Mouse (Mus musculus) liver, embryonic 13.5 days (tissue): ENCODE results near the gene Hus1. TPM values are rescaled to one million over a fixed set of nuclear protein-coding genes. Genes with fewer than 3 reads are reported as not detected.

Experiments
- ATAC-seq: fragments of 200-750 bp; cut with Nextera tagmentation; 2 replicates; pipeline ENCODE4 v1.8.0; 2017; ENCODE audit warnings: low read depth, mild to moderate bottlenecking, moderate number of reproducible peaks, moderate library complexity
- DNase-seq: peaks from one replicate; pipeline ENCODE4 v3.0.0; 2022
- H3K27ac ChIP-seq: fragments of 300-500 bp; sonication (generic); 2 replicates; pipeline ENCODE4 v1.5.1; 2015; ENCODE audit warnings: moderate library complexity, mild to moderate bottlenecking, inconsistent platforms
- H3K27me3 ChIP-seq: fragments of 300-500 bp; sonication (generic); 2 replicates; pipeline ENCODE4 v1.6.1; 2015; ENCODE audit warnings: mild to moderate bottlenecking, inconsistent platforms
- H3K36me3 ChIP-seq: fragments of 300-500 bp; sonication (generic); 2 replicates; pipeline ENCODE4 v1.6.1; 2015; ENCODE audit warnings: mild to moderate bottlenecking, inconsistent platforms
- H3K4me1 ChIP-seq: fragments of 300-500 bp; sonication (generic); replicated peaks from 2 replicates; pipeline ENCODE4 v1.6.1; 2015; ENCODE audit warnings: inconsistent platforms
- H3K4me2 ChIP-seq: fragments of 300-500 bp; sonication (generic); 2 replicates; pipeline ENCODE4 v1.6.1; 2015; ENCODE audit warnings: inconsistent platforms, mild to moderate bottlenecking, moderate library complexity
- H3K4me3 ChIP-seq: fragments of 300-500 bp; sonication (generic); replicated peaks from 2 replicates; pipeline ENCODE4 v1.5.1; 2015; ENCODE audit warnings: mild to moderate bottlenecking, inconsistent platforms
- H3K9ac ChIP-seq: fragments of 300-500 bp; sonication (generic); 2 replicates; pipeline ENCODE4 v1.6.1; 2015; ENCODE audit warnings: mild to moderate bottlenecking, inconsistent platforms
- H3K9me3 ChIP-seq: fragments of 300-500 bp; sonication (generic); replicated peaks from 2 replicates; pipeline ENCODE4 v1.6.1; 2016; ENCODE audit warnings: inconsistent platforms
- WGBS: fragments of 180-500 bp; shearing (Covaris S2); methylation state at CpG from one replicate; pipeline ENCODE4 v1.1.7; 2015; ENCODE audit not compliant: insufficient replicate concordance; 5-methylcytosine and 5-hydroxymethylcytosine counted together
- polyA plus RNA-seq: library from polyadenylated mRNA; unstranded; fragments of >200 nt; fragmentation: Nextera tagmentation; extraction: Ambion mirVana; gene quantifications from 2 replicates; pipeline ENCODE4 v1.2.1, GENCODE M21; 2015

The Hus1 gene
- polyA plus RNA-seq, 1 experiment from 2014 or later: 10.2 TPM

GRCm38 (mm10) chr11:9025211-9025610 lies 14.2 kb upstream of the Hus1 start:
- Histone ChIP-seq H3K27me3 (0 out of 2 replicates have a peak, but pooled peaks cover 2% of the 10 kb centered on the region), H3K9ac (no peak overlapping the region), H3K27ac (no peak overlapping the region), H3K4me2 (no peak overlapping the region), H3K4me1 (no peaks in the 10 kb centered on the region), H3K4me3 (no peak overlapping the region), H3K36me3 (no peaks in the 10 kb centered on the region), H3K9me3 (no peaks in the 10 kb centered on the region)
- ATAC-seq (no peak), DNase-seq (no peak)
- 58% methylated on average over 3 of the region's 3 CpGs for WGBS

GRCm38 (mm10) chr11:9024782-9025181 lies 13.8 kb upstream of the Hus1 start:
- H3K4me3 ChIP-seq: no peak overlapping the region
- DNase-seq (no peak), ATAC-seq (no peak)
- no peaks in the 10 kb centered on the region for H3K4me1 ChIP-seq
- no peak overlapping the region for H3K27ac ChIP-seq
- no peak overlapping the region for H3K9ac ChIP-seq
- 0 out of 2 replicates have a peak, but pooled peaks cover 2% of the 10 kb centered on the region for H3K27me3 ChIP-seq
- H3K9me3 ChIP-seq: no peaks in the 10 kb centered on the region
- H3K36me3 ChIP-seq: no peaks in the 10 kb centered on the region
- 51% methylated on average over 7 of the region's 7 CpGs for WGBS
- H3K4me2 ChIP-seq: no peak overlapping the region

- no peak overlapping the region for H3K4me3 ChIP-seq
- DNase-seq: no peak
- no peak overlapping the region for H3K27ac ChIP-seq
- H3K36me3 ChIP-seq: no peaks in the 10 kb centered on the region
- no peak for ATAC-seq
- H3K4me2 ChIP-seq: no peak overlapping the region
- H3K9ac ChIP-seq: no peak overlapping the region
- no peaks in the 10 kb centered on the region for H3K4me1 ChIP-seq
- 80% methylated on average over 5 of the region's 5 CpGs for WGBS
- H3K9me3 ChIP-seq: no peaks in the 10 kb centered on the region
- 0 out of 2 replicates have a peak, but pooled peaks cover 2% of the 10 kb centered on the region for H3K27me3 ChIP-seq
These were observed 9.2 kb upstream of the Hus1 start for GRCm38 (mm10) chr11:9020207-9020606.

GRCm38 (mm10) chr11:9018491-9019267 lies 7.7 kb upstream of the Hus1 start:
- WGBS: 43% methylated on average over 6 of the region's 6 CpGs
- Histone ChIP-seq H3K9ac (no peak overlapping the region), H3K27me3 (0 out of 2 replicates have a peak, but pooled peaks cover 2% of the 10 kb centered on the region), H3K27ac (no peak overlapping the region), H3K4me2 (no peak overlapping the region), H3K4me3 (no peak overlapping the region), H3K4me1 (no peaks in the 10 kb centered on the region), H3K9me3 (no peaks in the 10 kb centered on the region), H3K36me3 (no peaks in the 10 kb centered on the region)
- DNase-seq (no peak), ATAC-seq (0 out of 2 replicates have a peak, but pooled peaks have one; percentile 23)

GRCm38 (mm10) chr11:9014740-9015139 lies 3.7 kb upstream of the Hus1 start:
- DNase-seq: no peak
- no peaks in the 10 kb centered on the region for H3K27me3 ChIP-seq
- ATAC-seq: no peak
- H3K9me3 ChIP-seq: no peaks in the 10 kb centered on the region
- H3K4me3 ChIP-seq: no peak overlapping the region
- H3K36me3 ChIP-seq: no peaks in the 10 kb centered on the region
- H3K4me1 ChIP-seq: peaks cover 6% of the 10 kb centered on the region
- H3K9ac ChIP-seq: no peak overlapping the region
- H3K27ac ChIP-seq: no peak overlapping the region
- H3K4me2 ChIP-seq: no peak overlapping the region
- WGBS: 64% methylated on average over 3 of the region's 3 CpGs

- peak overlapping the region; percentile 79; the same call in 1 of the 2 replicates for H3K27ac ChIP-seq
These were observed 357 bp upstream of the Hus1 start for GRCm38 (mm10) chr11:9011348-9011747.

GRCm38 (mm10) chr11:9010416-9010815 lies 575 bp downstream of the Hus1 start:
- Histone ChIP-seq H3K27me3 (no peaks in the 10 kb centered on the region), H3K4me1 (peaks cover 12% of the 10 kb centered on the region), H3K4me3 (peak overlapping the region; percentile 84), H3K27ac (peak overlapping the region; percentile 79), H3K9ac (peak overlapping the region; percentile 86), H3K4me2 (peak overlapping the region; percentile 77), H3K36me3 (peaks cover 24% of the 10 kb centered on the region), H3K9me3 (no peaks in the 10 kb centered on the region)
- DNase-seq: peak; percentile 17
- under 1% methylated on average over 7 of the region's 7 CpGs for WGBS
- peak; percentile 69 for ATAC-seq

More at GRCm38 (mm10) chr11:9011348-9011747, 357 bp upstream of the Hus1 start:
- H3K36me3 ChIP-seq: peaks cover 16% of the 10 kb centered on the region
- H3K9ac ChIP-seq: peak overlapping the region; percentile 86
- H3K4me2 ChIP-seq: peak overlapping the region; percentile 77
- no peak for DNase-seq
- no peaks in the 10 kb centered on the region for H3K27me3 ChIP-seq
- WGBS: under 1% methylated on average over 3 of the region's 3 CpGs
- ATAC-seq: peak; percentile 37
- no peaks in the 10 kb centered on the region for H3K9me3 ChIP-seq
- peak overlapping the region; percentile 84 for H3K4me3 ChIP-seq
- H3K4me1 ChIP-seq: peaks cover 12% of the 10 kb centered on the region

GRCm38 (mm10) chr11:9008761-9009160 lies 2.2 kb downstream of the Hus1 start:
- ATAC-seq: no peak
- Histone ChIP-seq H3K4me3 (no peak overlapping the region), H3K27ac (no peak overlapping the region), H3K4me2 (peak overlapping the region; percentile 6; the same call in 1 of the 2 replicates), H3K4me1 (peaks cover 12% of the 10 kb centered on the region), H3K36me3 (peaks cover 40% of the 10 kb centered on the region), H3K9ac (no peak overlapping the region), H3K9me3 (no peaks in the 10 kb centered on the region), H3K27me3 (no peaks in the 10 kb centered on the region)
- WGBS: 83% methylated on average over 5 of the region's 5 CpGs
- DNase-seq: no peak

GRCm38 (mm10) chr11:8988084-8988483 lies 22.9 kb downstream of the Hus1 start:
- no peak overlapping the region for H3K4me2 ChIP-seq
- WGBS: 54% methylated on average over 4 of the region's 4 CpGs
- H3K27ac ChIP-seq: no peak overlapping the region
- H3K27me3 ChIP-seq: peaks cover 8% of the 10 kb centered on the region; the same call in 1 of the 2 replicates
- no peaks in the 10 kb centered on the region for H3K9me3 ChIP-seq
- H3K4me3 ChIP-seq: no peak overlapping the region
- H3K36me3 ChIP-seq: peaks cover 24% of the 10 kb centered on the region
- peaks cover 11% of the 10 kb centered on the region for H3K4me1 ChIP-seq
- H3K9ac ChIP-seq: no peak overlapping the region
- DNase-seq: no peak
- no peak for ATAC-seq

GRCm38 (mm10) chr11:8986058-8986457 lies 24.9 kb downstream of the Hus1 start:
- ATAC-seq: no peak

GRCm38 (mm10) chr11:8983237-8983861 lies 27.6 kb downstream of the Hus1 start:
- WGBS: 32% methylated on average over 6 of the region's 6 CpGs
- Histone ChIP-seq H3K9ac (no peak overlapping the region), H3K4me3 (no peak overlapping the region), H3K4me1 (peaks cover 11% of the 10 kb centered on the region), H3K27me3 (peaks cover 8% of the 10 kb centered on the region; the same call in 1 of the 2 replicates), H3K27ac (no peak overlapping the region), H3K9me3 (no peaks in the 10 kb centered on the region), H3K36me3 (no peaks in the 10 kb centered on the region), H3K4me2 (no peak overlapping the region)
- ATAC-seq: no peak
- DNase-seq: peak; percentile 41

More at GRCm38 (mm10) chr11:8986058-8986457, 24.9 kb downstream of the Hus1 start:
- Histone ChIP-seq H3K9ac (no peak overlapping the region), H3K4me2 (no peak overlapping the region), H3K9me3 (no peaks in the 10 kb centered on the region), H3K27me3 (peaks cover 8% of the 10 kb centered on the region; the same call in 1 of the 2 replicates), H3K27ac (no peak overlapping the region), H3K36me3 (peaks cover 7% of the 10 kb centered on the region), H3K4me1 (peaks cover 11% of the 10 kb centered on the region), H3K4me3 (no peak overlapping the region)
- DNase-seq: no peak
